Mouse (Mus musculus) Patski (cell line): Measurements from ENCODE around the gene Bclaf1. TPM values are rescaled to one million over a fixed set of nuclear protein-coding genes. Genes with fewer than 3 reads are reported as not detected.
A peak's percentile ranks its signal among the peaks of the same experiment; 100 is the strongest.

ENCODE experiments used
- ATAC-seq: fragments of 100-300 bp; one replicate; pipeline ENCODE4 v1.8.0; 2021
- CTCF ChIA-PET: fragments of 350-600 bp; sonication (Branson Sonifier 250); formaldehyde crosslinking; loops from one replicate; lab custom pipeline; 2022; ENCODE audit warnings: inconsistent platforms; lab: Charles Lee
- POLR2A ChIA-PET: fragments of 350-600 bp; sonication (Branson Sonifier 250); formaldehyde crosslinking; loops from one replicate; lab custom pipeline; 2022; ENCODE audit warnings: antibody characterized with exemption, inconsistent platforms; lab: Charles Lee
- DNase-seq: peaks from one replicate; pipeline ENCODE4 v3.0.0-alpha.2; 2011; ENCODE audit warnings: low read depth, low spot score
- H3K27me3 ChIP-seq: fragments of 371-371 bp; one replicate; pipeline ENCODE4 v1.5.1; 2021
- CTCF ChIP-seq: fragments of 100-300 bp; IDR thresholded peaks from one replicate; pipeline ENCODE4 v1.5.1; 2021
- in situ Hi-C: fragments of 300-500 bp; cut with MboI; formaldehyde crosslinking; loops from 3 replicates; pipeline ENCODE4 v1.11.1; 2018; ENCODE audit warnings: low pct_unique_long_range_greater_than_20kb, mixed read lengths
- polyA plus RNA-seq: library from polyadenylated mRNA; unstranded; gene quantifications from one replicate; pipeline ENCODE4 v1.2.3, GENCODE M21; 2021

Bclaf1 gene
- polyA plus RNA-seq, 1 experiment from 2014 or later, result 117 TPM

- H3K27me3 ChIP-seq, result no peaks in the 10 kb centered on the region
- DNase-seq (no peak), ATAC-seq (no peak)
- POLR2A ChIA-PET, result no interaction called here
- CTCF ChIA-PET, result interaction anchor here (0.8 to 2.0 kb wide), 9 partner anchors 9 to 590 kb away, joined by 3 to 8 read pairs (median 4); no protein-coding TSS in a partner anchor
- in situ Hi-C loops, result loop anchor here (5.0 kb wide), 1 partner anchor 571 kb away; no protein-coding TSS in a partner anchor
- peak; percentile 78 for TF ChIP-seq CTCF
Measured at GRCm38 (mm10) chr10:20361542-20362449, 49.5 kb downstream of the Bclaf1 start.

- DNase-seq (no peak), ATAC-seq (no peak)
- ChIA-PET CTCF (interaction anchor here (0.8 to 2.0 kb wide), 9 partner anchors 10 to 589 kb away, joined by 3 to 8 read pairs (median 4); no protein-coding TSS in a partner anchor), POLR2A (no interaction called here)
- H3K27me3 ChIP-seq, result no peaks in the 10 kb centered on the region
- in situ Hi-C loops, result loop anchor here (5.0 kb wide), 1 partner anchor 570 kb away; no protein-coding TSS in a partner anchor
- TF ChIP-seq CTCF, result no peak
Measured at GRCm38 (mm10) chr10:20362450-20363118, 50.3 kb downstream of the Bclaf1 start.

GRCm38 (mm10) chr10:20372046-20372445 lies 59.8 kb downstream of the Bclaf1 start:
- POLR2A ChIA-PET, result no interaction called here
- in situ Hi-C loops, result no loop called here
- peak; percentile 29 for TF ChIP-seq CTCF
- CTCF ChIA-PET, result no interaction called here
- DNase-seq (no peak), ATAC-seq (no peak)
- peaks cover 12% of the 10 kb centered on the region for H3K27me3 ChIP-seq

GRCm38 (mm10) chr10:20377621-20378020 lies 65.4 kb downstream of the Bclaf1 start:
- in situ Hi-C loops, result no loop called here
- DNase-seq, result no peak
- TF ChIP-seq CTCF, result no peak
- CTCF ChIA-PET, result no interaction called here
- POLR2A ChIA-PET, result no interaction called here
- no peak for ATAC-seq
- peaks cover 12% of the 10 kb centered on the region for H3K27me3 ChIP-seq

- peaks cover 12% of the 10 kb centered on the region for H3K27me3 ChIP-seq
- no peak for TF ChIP-seq CTCF
- CTCF ChIA-PET, result no interaction called here
- ATAC-seq (no peak), DNase-seq (no peak)
- POLR2A ChIA-PET, result no interaction called here
- in situ Hi-C loops, result no loop called here
Measured at GRCm38 (mm10) chr10:20379071-20379735, 66.9 kb downstream of the Bclaf1 start.

- TF ChIP-seq CTCF, result no peak
- CTCF ChIA-PET, result no interaction called here
- POLR2A ChIA-PET, result no interaction called here
- no peak for ATAC-seq
- in situ Hi-C loops, result no loop called here
- H3K27me3 ChIP-seq, result peaks cover 9% of the 10 kb centered on the region
- no peak for DNase-seq
Measured at GRCm38 (mm10) chr10:20380798-20381197, 68.5 kb downstream of the Bclaf1 start.

- ATAC-seq, result no peak
- CTCF ChIA-PET, result no interaction called here
- in situ Hi-C loops, result no loop called here
- TF ChIP-seq CTCF, result no peak
- POLR2A ChIA-PET, result no interaction called here
- DNase-seq, result no peak
- H3K27me3 ChIP-seq, result peaks cover 6% of the 10 kb centered on the region
Measured at GRCm38 (mm10) chr10:20381352-20381751, 69.1 kb downstream of the Bclaf1 start.

- no peak for TF ChIP-seq CTCF
- H3K27me3 ChIP-seq, result peaks cover 8% of the 10 kb centered on the region
- ATAC-seq, result no peak
- no peak for DNase-seq
- CTCF ChIA-PET, result no interaction called here
- POLR2A ChIA-PET, result no interaction called here
- in situ Hi-C loops, result no loop called here
Measured at GRCm38 (mm10) chr10:20382807-20383419, 70.6 kb downstream of the Bclaf1 start.

- CTCF ChIA-PET, result no interaction called here
- no peak for ATAC-seq
- TF ChIP-seq CTCF, result no peak
- POLR2A ChIA-PET, result no interaction called here
- DNase-seq, result no peak
- in situ Hi-C loops, result no loop called here
- H3K27me3 ChIP-seq, result peaks cover 8% of the 10 kb centered on the region
Measured at GRCm38 (mm10) chr10:20390568-20390967, 78.3 kb downstream of the Bclaf1 start.

Other genes with a start within 250 kb of the Bclaf1 start
- gene Map7, start 164.0 kb upstream of the Bclaf1 start, polyA plus RNA-seq, result 14.5 TPM
- 6.1 TPM for gene Mtfr2, start 35.3 kb downstream of the Bclaf1 start, polyA plus RNA-seq